Mouse (Mus musculus): ENCODE measurements around the gene 2010109A12Rik. TPM values are rescaled to one million over a fixed set of nuclear protein-coding genes. Genes with fewer than 3 reads are reported as not detected.

The 2010109A12Rik gene
- polyA plus RNA-seq, 1 experiment from 2014 or later: 1.4 TPM

- no peaks in the 10 kb centered on the region; the same call in 1 of the 2 replicates for H3K4me1 ChIP-seq (ENCODE audit: control insufficient read depth, insufficient read depth, low read length)
- no peaks in the 10 kb centered on the region for H3K27me3 ChIP-seq (ENCODE audit: control insufficient read depth, insufficient read depth, low read length)
- 71% methylated on average over 3 of the region's 3 CpGs for WGBS
- no peaks in the 10 kb centered on the region for H3K36me3 ChIP-seq (ENCODE audit: control insufficient read depth, insufficient read depth, low read length)
- H3K4me2 ChIP-seq (ENCODE audit: low read depth, low read length): no peak overlapping the region
- no peak overlapping the region for H3K9ac ChIP-seq (replicated peaks; ENCODE audit: low read depth, low read length)
- no peak overlapping the region for H3K27ac ChIP-seq (ENCODE audit: low read depth, low read length)
- no peak for ATAC-seq (ENCODE audit: low read depth)
- no peaks in the 10 kb centered on the region for H3K9me3 ChIP-seq (ENCODE audit: control insufficient read depth, low read length)
- H3K4me3 ChIP-seq (ENCODE audit: low read depth, low read length): no peak overlapping the region
Measured at GRCm38 (mm10) chr5:93260983-93261382, 54.7 kb downstream of the 2010109A12Rik start.

- 86% methylated on average over 2 of the region's 2 CpGs for WGBS
- no peak overlapping the region for H3K27ac ChIP-seq (ENCODE audit: low read depth, low read length)
- H3K4me3 ChIP-seq (ENCODE audit: low read depth, low read length): no peak overlapping the region
- no peak for ATAC-seq (ENCODE audit: low read depth)
- no peaks in the 10 kb centered on the region for H3K36me3 ChIP-seq (ENCODE audit: control insufficient read depth, insufficient read depth, low read length)
- H3K9ac ChIP-seq (replicated peaks; ENCODE audit: low read depth, low read length): no peak overlapping the region
- H3K4me2 ChIP-seq (ENCODE audit: low read depth, low read length): no peak overlapping the region
- no peaks in the 10 kb centered on the region; the same call in 1 of the 2 replicates for H3K4me1 ChIP-seq (ENCODE audit: control insufficient read depth, insufficient read depth, low read length)
- H3K27me3 ChIP-seq (ENCODE audit: control insufficient read depth, insufficient read depth, low read length): no peaks in the 10 kb centered on the region
- H3K9me3 ChIP-seq (ENCODE audit: control insufficient read depth, low read length): no peaks in the 10 kb centered on the region
Measured at GRCm38 (mm10) chr5:93262751-93263150, 56.4 kb downstream of the 2010109A12Rik start.

Other genes starting within 250 kb of the 2010109A12Rik start
- 0.15 TPM in 1 of 2 replicates, not detected in the other for gene Sowahb, start 161.5 kb upstream of the 2010109A12Rik start, polyA plus RNA-seq (2014; fragmentation: Nextera tagmentation; extraction: Ambion mirVana)
- 135 and 167 TPM in 2 replicates for gene Sept11, start 113.1 kb upstream of the 2010109A12Rik start, polyA plus RNA-seq (2014; fragmentation: Nextera tagmentation; extraction: Ambion mirVana)
- 145 and 174 TPM in 2 replicates for gene Ccni, start within 50 bp of the 2010109A12Rik start, polyA plus RNA-seq (2014; fragmentation: Nextera tagmentation; extraction: Ambion mirVana)
- 72.6 and 92.5 TPM in 2 replicates for gene Ccng2, start 60.7 kb downstream of the 2010109A12Rik start, polyA plus RNA-seq (2014; fragmentation: Nextera tagmentation; extraction: Ambion mirVana)

Data from neural tube, embryonic 14.5 days (tissue).